In genomic region chr7:67758858-67759628, GRCm38 (mm10) we compare ENCODE assay signal across 8 mouse cellular contexts. TPM values are rescaled to one million over a fixed set of nuclear protein-coding genes. Genes with fewer than 3 reads are reported as not detected.
DNase-seq lines count a peak whose midpoint lies in the region; ATAC-seq and TF ChIP-seq lines count a peak whose summit lies in the region.

No protein-coding gene starts in this region.

- 0% methylated on average over 37 of the region's 92 CpGs for WGBS in embryonic facial prominence, embryonic 14.5 days
- WGBS in lung, embryonic 15.5 days: under 1% methylated on average over 91 of the region's 92 CpGs

- peak overlapping the region; percentile 100 for H3K4me2 ChIP-seq in embryonic facial prominence, embryonic 14.5 days (ENCODE audit: low read depth, low read length)
- H3K4me2 ChIP-seq in lung, embryonic 15.5 days: peak overlapping the region; percentile 93

- H3K79me3 ChIP-seq in C2C12 (ENCODE audit: low read depth): no peaks in the 10 kb centered on the region

- no peak overlapping the region for H3K27ac ChIP-seq in embryonic facial prominence, embryonic 14.5 days (replicated peaks; ENCODE audit: low read depth, low read length)
- H3K27ac ChIP-seq in lung, embryonic 15.5 days: peak overlapping the region; percentile 62

- intact Hi-C loops in heart, postnatal 14 days (cut with DNase I): loop anchor here (1.0 to 2.0 kb wide), 2 partner anchors 44 to 87 kb away; no protein-coding TSS in a partner anchor

- TF ChIP-seq CTCF in C2C12 (IDR thresholded peaks at IDR 0.05; ENCODE audit: control insufficient read depth, insufficient read depth, insufficient read length): no peak

- peaks cover 7% of the 10 kb centered on the region for H3K4me1 ChIP-seq in embryonic facial prominence, embryonic 14.5 days (ENCODE audit: control insufficient read depth, insufficient read depth, low read length)
- H3K4me1 ChIP-seq in lung, embryonic 15.5 days: peaks cover 15% of the 10 kb centered on the region

- H3K79me2 ChIP-seq in C2C12 (ENCODE audit: control insufficient read depth, insufficient read depth): no peaks in the 10 kb centered on the region

- peaks cover 16% of the 10 kb centered on the region for H3K27me3 ChIP-seq in C2C12 (ENCODE audit: control insufficient read depth, insufficient read depth, insufficient read length)
- peaks cover 14% of the 10 kb centered on the region; the same call in 1 of the 2 replicates for H3K27me3 ChIP-seq in embryonic facial prominence, embryonic 14.5 days (replicated peaks; ENCODE audit: control insufficient read depth, insufficient read depth, low read length)
- peaks cover 10% of the 10 kb centered on the region for H3K27me3 ChIP-seq in lung, embryonic 15.5 days

- H3K9me3 ChIP-seq in embryonic facial prominence, embryonic 14.5 days (ENCODE audit: control insufficient read depth, low read length): no peaks in the 10 kb centered on the region
- H3K9me3 ChIP-seq in lung, embryonic 15.5 days: no peaks in the 10 kb centered on the region

- peak overlapping the region; percentile 57 for H3K9ac ChIP-seq in embryonic facial prominence, embryonic 14.5 days (ENCODE audit: low read depth, low read length)
- peak overlapping the region; percentile 54 for H3K9ac ChIP-seq in lung, embryonic 15.5 days

- H3K4me3 ChIP-seq in C2C12 (ENCODE audit: insufficient read depth, poor library complexity, severe bottlenecking): peak overlapping the region; percentile 18
- H3K4me3 ChIP-seq in embryonic facial prominence, embryonic 14.5 days (ENCODE audit: low read depth, low read length): peak overlapping the region; percentile 57
- peak overlapping the region; percentile 53 for H3K4me3 ChIP-seq in lung, embryonic 15.5 days

- no peaks in the 10 kb centered on the region for H3K36me3 ChIP-seq in C2C12 (ENCODE audit: control insufficient read depth, insufficient read depth)
- H3K36me3 ChIP-seq in embryonic facial prominence, embryonic 14.5 days (ENCODE audit: control insufficient read depth, insufficient read depth, low read length): no peaks in the 10 kb centered on the region
- no peaks in the 10 kb centered on the region for H3K36me3 ChIP-seq in lung, embryonic 15.5 days

- DNase-seq in MN1 (ENCODE audit: low spot score): peak; percentile 86
- DNase-seq in embryonic facial prominence, embryonic 14.5 days (ENCODE audit: low spot score): peak; percentile 88
- DNase-seq in heart, postnatal 14 days: peak; percentile 60 to 65
- peak; percentile 66 to 75 for DNase-seq in layer of hippocampus, postnatal 10 days (ENCODE audit: low spot score in 2 of 2)
- peak; percentile 61 for DNase-seq in retina, embryonic 14.5 days (ENCODE audit: low spot score)

- H3ac ChIP-seq in C2C12 (ENCODE audit: control insufficient read depth, insufficient read length, low read depth): peak overlapping the region; percentile 51

- peak; percentile 82 for ATAC-seq in embryonic facial prominence, embryonic 14.5 days (ENCODE audit: low read depth)
- peak; percentile 76 for ATAC-seq in lung, embryonic 15.5 days (ENCODE audit: borderline replicate concordance, extremely low read depth, low FRiP score, low TSS enrichment)
- ATAC-seq in inflammation-experienced regulatory T-cells, adult 6 months: no peak

TF ChIP-seq in C2C12, 6 proteins besides CTCF, POLR2A, EP300 and RAD21:
- TF ChIP-seq MYOG (IDR thresholded peaks at IDR 0.05; ENCODE audit: control insufficient read depth, extremely low read depth, insufficient read length) (no peak), CEBPB (IDR thresholded peaks at IDR 0.05; ENCODE audit: low read depth) (no peak), FOSL1 (IDR thresholded peaks at IDR 0.05; ENCODE audit: insufficient read depth, low read length, poor library complexity, severe bottlenecking) (no peak), USF1 (IDR thresholded peaks at IDR 0.05; ENCODE audit: low read depth) (no peak), MAX (IDR thresholded peaks at IDR 0.05) (no peak), MYOD1 (IDR thresholded peaks at IDR 0.05; ENCODE audit: control insufficient read depth, insufficient read length, low read depth) (no peak)

RNA-seq across cellular contexts. Expression of gene Synm, which starts 0.5 kb away (rescaled TPM):
- 0.14 TPM for polyA plus RNA-seq in C2C12 (2012; fragmentation: generic; extraction: Trizol)
- 2.2 and 2.4 TPM in 2 replicates for polyA plus RNA-seq in embryonic facial prominence, embryonic 14.5 days (2014; fragmentation: Nextera tagmentation; extraction: Ambion mirVana)
- 1 to 10 TPM; 5.0 to 5.8 TPM for total RNA-seq in heart, postnatal 14 days (2021)
- total RNA-seq in layer of hippocampus, postnatal 10 days (2021): 10 to 100 TPM; 26.8 to 29.4 TPM
- 9.7 and 12.7 TPM in 2 replicates for polyA plus RNA-seq in lung, embryonic 15.5 days (2015; fragmentation: Nextera tagmentation; extraction: Ambion mirVana)
- not detected for polyA plus RNA-seq in inflammation-experienced regulatory T-cells, adult 6 months (2017; shearing (Covaris generic))
